Mouse (Mus musculus) liver, postnatal 0 days (tissue): ENCODE results near the gene Tspan33.

Experiments
- CTCF ChIP-seq: sonication (generic); IDR thresholded peaks from 2 replicates; pipeline ENCODE4 v1.5.1; 2016; ENCODE audit warnings: antibody characterized with exemption, low read depth
- EP300 ChIP-seq: IDR thresholded peaks from 2 replicates; pipeline ENCODE4 v1.6.1; 2016; ENCODE audit warnings: antibody characterized with exemption, low read depth, mild to moderate bottlenecking

- TF ChIP-seq CTCF (no peak), EP300 (no peak)
Measured at GRCm38 (mm10) chr6:29717952-29718521, 24.0 kb downstream of the Tspan33 start.
